Mouse (Mus musculus): ENCODE data around the gene Tacc3. TPM values are rescaled to one million over a fixed set of nuclear protein-coding genes. Genes with fewer than 3 reads are reported as not detected.

Tacc3 gene
- polyA plus RNA-seq, 1 experiment, result 54.1 TPM

GRCm38 (mm10) chr5:33709037-33709436 is 51.1 kb downstream of the Tacc3 start:
- no peak for TF ChIP-seq POLR2A (IDR thresholded peaks at IDR 0.05; ENCODE audit: insufficient read length, low read depth)
- TF ChIP-seq TCF3 (IDR thresholded peaks at IDR 0.05; ENCODE audit: insufficient read length, low read depth), result no peak
- TF ChIP-seq TCF12 (IDR thresholded peaks at IDR 0.05; ENCODE audit: insufficient read depth, poor library complexity, severe bottlenecking), result no peak
- TF ChIP-seq SRF (IDR thresholded peaks at IDR 0.05; ENCODE audit: control insufficient read depth, insufficient read length, low read depth), result no peak
- TF ChIP-seq USF1 (IDR thresholded peaks at IDR 0.05; ENCODE audit: low read depth), result no peak
- TF ChIP-seq E2F4 (IDR thresholded peaks at IDR 0.05; ENCODE audit: insufficient read depth), result no peak
- no peak for TF ChIP-seq MYOG (IDR thresholded peaks at IDR 0.05; ENCODE audit: control insufficient read depth in 1 of 3, insufficient read depth in 1 of 3, insufficient read length in 2 of 3, low read depth in 2 of 3)
- TF ChIP-seq MYOD1 (IDR thresholded peaks at IDR 0.05; ENCODE audit: control insufficient read depth in 1 of 3, insufficient read length in 2 of 3, low read depth in 2 of 3), result no peak
- TF ChIP-seq MAX (IDR thresholded peaks at IDR 0.05; ENCODE audit: low read depth), result no peak
- TF ChIP-seq CEBPB (IDR thresholded peaks at IDR 0.05; ENCODE audit: insufficient read depth, poor library complexity, severe bottlenecking), result no peak
- TF ChIP-seq POLR2AphosphoS2 (IDR thresholded peaks at IDR 0.05; ENCODE audit: insufficient read length, low read depth), result no peak
- TF ChIP-seq REST (IDR thresholded peaks at IDR 0.05; ENCODE audit: insufficient read depth, insufficient read length), result no peak
- Histone ChIP-seq H3K79me2 (ENCODE audit: control insufficient read depth, insufficient read depth) (no peaks in the 10 kb centered on the region), H3K4me2 (ENCODE audit: low read depth) (no peak overlapping the region), H3ac (ENCODE audit: control insufficient read depth, insufficient read length) (no peak overlapping the region), H3K27me3 (ENCODE audit: control insufficient read depth, insufficient read depth, insufficient read length) (peaks cover 68% of the 10 kb centered on the region), H3K36me3 (ENCODE audit: control insufficient read depth, insufficient read depth) (no peaks in the 10 kb centered on the region), H3K4me3 (no peak overlapping the region)

DNA sequence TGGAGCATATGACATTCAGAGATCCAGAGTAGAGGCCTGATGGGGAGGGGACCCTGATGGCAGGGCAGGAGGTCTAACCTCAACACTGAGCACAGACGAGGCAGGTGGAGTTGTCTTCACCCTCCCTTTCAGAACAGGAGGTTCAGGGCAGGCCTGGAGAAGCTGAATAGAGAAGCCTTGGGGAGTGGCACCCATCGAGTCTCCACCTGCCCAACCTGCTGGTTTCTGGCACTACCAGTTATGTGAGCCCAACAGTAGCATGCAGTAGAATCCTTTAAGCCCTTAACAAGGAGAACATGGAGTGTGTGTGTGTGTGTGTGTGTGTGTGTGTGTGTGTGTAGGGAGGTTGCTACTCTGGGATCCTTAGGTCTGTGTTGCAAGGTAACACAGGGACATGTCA is 54.6 kb downstream of the Tacc3 start:
- Histone ChIP-seq H3K36me3 (ENCODE audit: control insufficient read depth, insufficient read depth) (no peaks in the 10 kb centered on the region), H3K4me2 (ENCODE audit: low read depth) (no peak overlapping the region), H3K79me2 (ENCODE audit: control insufficient read depth, insufficient read depth) (no peaks in the 10 kb centered on the region), H3K4me3 (no peak overlapping the region), H3K27me3 (ENCODE audit: control insufficient read depth, insufficient read depth, insufficient read length) (peaks cover 37% of the 10 kb centered on the region), H3ac (ENCODE audit: control insufficient read depth, insufficient read length) (no peak overlapping the region)
- TF ChIP-seq CEBPB (IDR thresholded peaks at IDR 0.05; ENCODE audit: insufficient read depth, poor library complexity, severe bottlenecking) (no peak), MYOD1 (IDR thresholded peaks at IDR 0.05; ENCODE audit: control insufficient read depth in 1 of 3, insufficient read length in 2 of 3, low read depth in 2 of 3) (no peak), REST (IDR thresholded peaks at IDR 0.05; ENCODE audit: insufficient read depth, insufficient read length) (no peak), POLR2A (IDR thresholded peaks at IDR 0.05; ENCODE audit: insufficient read length, low read depth) (no peak), POLR2AphosphoS2 (IDR thresholded peaks at IDR 0.05; ENCODE audit: insufficient read length, low read depth) (no peak), SRF (IDR thresholded peaks at IDR 0.05; ENCODE audit: control insufficient read depth, insufficient read length, low read depth) (no peak), E2F4 (IDR thresholded peaks at IDR 0.05; ENCODE audit: insufficient read depth) (no peak), MYOG (IDR thresholded peaks at IDR 0.05; ENCODE audit: control insufficient read depth in 1 of 3, insufficient read depth in 1 of 3, insufficient read length in 2 of 3, low read depth in 2 of 3) (no peak), TCF12 (IDR thresholded peaks at IDR 0.05; ENCODE audit: insufficient read depth, poor library complexity, severe bottlenecking) (no peak), MAX (IDR thresholded peaks at IDR 0.05; ENCODE audit: low read depth) (no peak), TCF3 (IDR thresholded peaks at IDR 0.05; ENCODE audit: insufficient read length, low read depth) (no peak), USF1 (IDR thresholded peaks at IDR 0.05; ENCODE audit: low read depth) (no peak)

DNA sequence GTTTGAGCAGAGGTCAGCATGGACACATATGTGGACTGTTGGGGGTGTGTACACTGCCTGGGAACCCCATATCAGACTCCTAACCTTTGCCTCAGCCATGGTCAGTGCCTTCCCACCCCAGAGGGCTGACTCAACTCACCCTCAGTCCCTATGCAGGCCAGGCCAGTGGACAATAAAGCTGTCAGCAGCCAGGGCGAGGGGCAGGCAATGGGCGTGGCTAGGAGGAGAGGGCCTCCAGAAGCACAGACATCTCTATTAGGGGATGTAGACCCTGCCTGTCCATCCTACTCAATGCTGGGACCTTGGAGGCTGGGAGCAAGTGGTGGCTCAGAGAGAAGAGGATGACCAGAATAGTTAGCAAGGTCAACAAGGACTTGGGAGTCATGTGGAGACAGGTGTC is 57.3 kb downstream of the Tacc3 start:
- H3ac ChIP-seq (ENCODE audit: control insufficient read depth, insufficient read length), result no peak overlapping the region
- H3K79me2 ChIP-seq (ENCODE audit: control insufficient read depth, insufficient read depth), result no peaks in the 10 kb centered on the region
- no peak overlapping the region for H3K4me2 ChIP-seq (ENCODE audit: low read depth)
- no peak for TF ChIP-seq CEBPB (IDR thresholded peaks at IDR 0.05; ENCODE audit: insufficient read depth, poor library complexity, severe bottlenecking)
- H3K36me3 ChIP-seq (ENCODE audit: control insufficient read depth, insufficient read depth), result no peaks in the 10 kb centered on the region
- no peak overlapping the region for H3K4me3 ChIP-seq
- peaks cover 31% of the 10 kb centered on the region for H3K27me3 ChIP-seq (ENCODE audit: control insufficient read depth, insufficient read depth, insufficient read length)

DNA sequence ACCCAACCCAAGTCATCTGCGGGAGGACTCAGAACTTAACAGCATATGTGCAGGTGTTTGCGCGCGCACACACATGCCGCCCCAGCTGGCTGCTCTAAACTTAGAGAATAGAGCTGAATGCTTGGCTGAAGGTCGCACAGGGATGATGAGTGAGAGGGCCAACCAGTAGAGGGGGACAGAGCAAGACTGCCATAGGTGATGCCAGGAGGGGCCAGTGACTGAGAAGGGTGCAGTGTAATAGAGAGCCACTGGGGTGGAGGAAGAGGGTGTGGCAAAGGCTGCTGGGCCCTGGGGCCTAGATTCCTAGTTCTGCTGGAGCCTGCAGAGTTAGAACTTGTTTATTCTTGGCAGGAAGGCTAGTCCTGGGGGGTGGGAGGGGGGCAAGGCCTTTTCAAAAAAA is 58.5 kb downstream of the Tacc3 start:
- TF ChIP-seq SRF (IDR thresholded peaks at IDR 0.05; ENCODE audit: control insufficient read depth, insufficient read length, low read depth) (no peak), CEBPB (IDR thresholded peaks at IDR 0.05; ENCODE audit: insufficient read depth, poor library complexity, severe bottlenecking) (no peak), MYOG (IDR thresholded peaks at IDR 0.05; ENCODE audit: control insufficient read depth in 1 of 3, insufficient read depth in 1 of 3, insufficient read length in 2 of 3, low read depth in 2 of 3) (no peak), POLR2A (IDR thresholded peaks at IDR 0.05; ENCODE audit: insufficient read length, low read depth) (no peak), TCF3 (IDR thresholded peaks at IDR 0.05; ENCODE audit: insufficient read length, low read depth) (no peak), E2F4 (IDR thresholded peaks at IDR 0.05; ENCODE audit: insufficient read depth) (no peak), USF1 (IDR thresholded peaks at IDR 0.05; ENCODE audit: low read depth) (no peak), TCF12 (IDR thresholded peaks at IDR 0.05; ENCODE audit: insufficient read depth, poor library complexity, severe bottlenecking) (no peak), POLR2AphosphoS2 (IDR thresholded peaks at IDR 0.05; ENCODE audit: insufficient read length, low read depth) (no peak)
- Histone ChIP-seq H3ac (ENCODE audit: control insufficient read depth, insufficient read length) (no peak overlapping the region), H3K4me3 (no peak overlapping the region), H3K79me2 (ENCODE audit: control insufficient read depth, insufficient read depth) (no peaks in the 10 kb centered on the region), H3K27me3 (ENCODE audit: control insufficient read depth, insufficient read depth, insufficient read length) (peaks cover 21% of the 10 kb centered on the region), H3K4me2 (ENCODE audit: low read depth) (no peak overlapping the region), H3K36me3 (ENCODE audit: control insufficient read depth, insufficient read depth) (no peaks in the 10 kb centered on the region)

- Histone ChIP-seq H3K36me3 (ENCODE audit: control insufficient read depth, insufficient read depth) (no peaks in the 10 kb centered on the region), H3K79me2 (ENCODE audit: control insufficient read depth, insufficient read depth) (no peaks in the 10 kb centered on the region), H3K4me2 (ENCODE audit: low read depth) (no peak overlapping the region), H3K4me3 (no peak overlapping the region), H3ac (ENCODE audit: control insufficient read depth, insufficient read length) (no peak overlapping the region), H3K27me3 (ENCODE audit: control insufficient read depth, insufficient read depth, insufficient read length) (peaks cover 23% of the 10 kb centered on the region)
- no peak for TF ChIP-seq E2F4 (IDR thresholded peaks at IDR 0.05; ENCODE audit: insufficient read depth)
- no peak for TF ChIP-seq REST (IDR thresholded peaks at IDR 0.05; ENCODE audit: insufficient read depth, insufficient read length)
- no peak for TF ChIP-seq POLR2AphosphoS2 (IDR thresholded peaks at IDR 0.05; ENCODE audit: insufficient read length, low read depth)
- TF ChIP-seq CEBPB (IDR thresholded peaks at IDR 0.05; ENCODE audit: insufficient read depth, poor library complexity, severe bottlenecking), result no peak
- TF ChIP-seq POLR2A (IDR thresholded peaks at IDR 0.05; ENCODE audit: insufficient read length, low read depth), result no peak
- TF ChIP-seq TCF3 (IDR thresholded peaks at IDR 0.05; ENCODE audit: insufficient read length, low read depth), result no peak
- no peak for TF ChIP-seq TCF12 (IDR thresholded peaks at IDR 0.05; ENCODE audit: insufficient read depth, poor library complexity, severe bottlenecking)
- TF ChIP-seq MAX (IDR thresholded peaks at IDR 0.05; ENCODE audit: low read depth), result no peak
- no peak for TF ChIP-seq MYOG (IDR thresholded peaks at IDR 0.05; ENCODE audit: control insufficient read depth in 1 of 3, insufficient read depth in 1 of 3, insufficient read length in 2 of 3, low read depth in 2 of 3)
- no peak for TF ChIP-seq SRF (IDR thresholded peaks at IDR 0.05; ENCODE audit: control insufficient read depth, insufficient read length, low read depth)
- no peak for TF ChIP-seq MYOD1 (IDR thresholded peaks at IDR 0.05; ENCODE audit: control insufficient read depth in 1 of 3, insufficient read length in 2 of 3, low read depth in 2 of 3)
- no peak for TF ChIP-seq USF1 (IDR thresholded peaks at IDR 0.05; ENCODE audit: low read depth)
Measured at GRCm38 (mm10) chr5:33718460-33718859, 60.5 kb downstream of the Tacc3 start.
